ENCODE assay signal across 14 mouse cellular contexts in the genomic region with DNA sequence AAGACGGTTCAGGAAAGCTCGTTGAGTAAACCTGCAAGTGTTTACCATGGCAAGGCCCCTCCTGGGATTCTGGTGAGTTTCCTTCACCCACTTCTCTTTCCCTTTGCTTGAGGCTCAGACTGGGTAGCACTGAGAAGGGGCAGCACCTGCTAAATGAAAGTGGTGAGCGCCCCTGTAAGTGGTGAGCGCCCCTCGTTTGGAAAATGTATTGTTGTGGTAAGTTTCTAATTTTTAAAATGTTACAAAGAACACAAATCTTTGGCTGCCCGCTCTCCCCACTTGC. TPM values are rescaled to one million over a fixed set of nuclear protein-coding genes. Genes with fewer than 3 reads are reported as not detected.
DNase-seq lines count a peak whose midpoint lies in the region; ATAC-seq and TF ChIP-seq lines count a peak whose summit lies in the region.
"Had no signal": no experiment of that assay in that cellular context is flagged by ENCODE, and none has a peak within 500 bp of the region (broad histone marks: within the 10 kb centered on the region; RNA-seq: fewer than 3 reads in every experiment).

No protein-coding gene starts in this region.

- TF ChIP-seq POLR2A in liver, adult 2 months (IDR thresholded peaks at IDR 0.05; ENCODE audit: extremely low read depth, insufficient read depth, low read length), result peak; percentile 29; the same call in 1 of the 2 replicates
- no peak for TF ChIP-seq POLR2A in MEL (IDR thresholded peaks at IDR 0.05; ENCODE audit: control insufficient read depth in 1 of 2, insufficient read depth in 1 of 2, low read depth in 1 of 2, low read length in 2 of 2, poor library complexity in 1 of 2)

- peak; percentile 60 for ATAC-seq in inflammation-experienced regulatory T-cells, adult 6 months
- ATAC-seq in liver, postnatal 0 days, result peak; percentile 3
- ATAC-seq in frontal cortex, adult (ENCODE audit: low TSS enrichment), result no peak
- ATAC-seq: forebrain, embryonic 16.5 days had no signal

- peak overlapping the region; percentile 100 for H3K27ac ChIP-seq in liver, adult 2 months (replicated peaks; ENCODE audit: insufficient read depth, low read depth, low read length)
- H3K27ac ChIP-seq in MEL (ENCODE audit: control insufficient read depth, low read depth, low read length), result peak overlapping the region; percentile 15
- H3K27ac ChIP-seq in liver, postnatal 0 days (ENCODE audit: low read depth), result peak overlapping the region; percentile 96
- H3K27ac ChIP-seq: hindbrain, embryonic 15.5 days had no signal

- H3K9me3 ChIP-seq in MEL (replicated peaks; ENCODE audit: insufficient read depth, low read length), result no peaks in the 10 kb centered on the region
- H3K9me3 ChIP-seq in liver, postnatal 0 days (ENCODE audit: low read length), result no peaks in the 10 kb centered on the region
- H3K9me3 ChIP-seq: hindbrain, embryonic 15.5 days had no signal

- H3K79me2 ChIP-seq in liver, adult 2 months (ENCODE audit: control insufficient read depth, insufficient read depth, low read length), result peaks cover 36% of the 10 kb centered on the region
- peaks cover 44% of the 10 kb centered on the region for H3K79me2 ChIP-seq in MEL (ENCODE audit: control insufficient read depth, insufficient read depth, low read length, poor library complexity)

- no peaks in the 10 kb centered on the region for H3K27me3 ChIP-seq in liver, adult 2 months (ENCODE audit: control insufficient read depth, insufficient read depth, low read length)
- no peaks in the 10 kb centered on the region for H3K27me3 ChIP-seq in MEL (ENCODE audit: control insufficient read depth in 1 of 2, insufficient read depth in 2 of 2, low read length in 2 of 2)
- no peaks in the 10 kb centered on the region for H3K27me3 ChIP-seq in liver, postnatal 0 days (ENCODE audit: insufficient read depth, low read length)
- H3K27me3 ChIP-seq: hindbrain, embryonic 15.5 days had no signal

- H3K4me1 ChIP-seq in liver, adult 2 months (ENCODE audit: control insufficient read depth, insufficient read depth, low read length), result peaks cover 28% of the 10 kb centered on the region
- peaks cover 16 to 18% of the 10 kb centered on the region in 2 experiments for H3K4me1 ChIP-seq in MEL (ENCODE audit: control insufficient read depth in 1 of 2, insufficient read depth in 2 of 2, low read length in 2 of 2)
- peaks cover 25% of the 10 kb centered on the region for H3K4me1 ChIP-seq in liver, postnatal 0 days (ENCODE audit: insufficient read depth)

- H3K36me3 ChIP-seq in liver, adult 2 months (ENCODE audit: control insufficient read depth, insufficient read depth, low read length), result peaks cover 10% of the 10 kb centered on the region
- peaks cover 0 to 36% of the 10 kb centered on the region in 2 experiments; a peak in 2 of 4 replicates for H3K36me3 ChIP-seq in MEL (ENCODE audit: control insufficient read depth in 1 of 2, insufficient read depth in 2 of 2, low read length in 2 of 2)
- peaks cover 6% of the 10 kb centered on the region; the same call in 1 of the 2 replicates for H3K36me3 ChIP-seq in liver, postnatal 0 days (replicated peaks; ENCODE audit: insufficient read depth, low read length)
- H3K36me3 ChIP-seq: hindbrain, embryonic 15.5 days had no signal

- peak overlapping the region; percentile 72 for H3K4me3 ChIP-seq in liver, adult 2 months (ENCODE audit: insufficient read depth, low read depth, low read length)
- H3K4me3 ChIP-seq in MEL (ENCODE audit: control insufficient read depth in 1 of 2, insufficient read depth in 1 of 2, low read depth in 2 of 2, low read length in 2 of 2), result peak overlapping the region; percentile 41 to 45
- H3K4me3 ChIP-seq in liver, postnatal 0 days (ENCODE audit: low read depth, low read length), result peak overlapping the region; percentile 58
- H3K4me3 ChIP-seq: hindbrain, embryonic 15.5 days had no signal

- peak overlapping the region; percentile 98 for H3K9ac ChIP-seq in liver, adult 2 months (ENCODE audit: low read depth, low read length)
- H3K9ac ChIP-seq in MEL (ENCODE audit: control insufficient read depth, low read depth, low read length, poor library complexity, severe bottlenecking), result peak overlapping the region; percentile 31
- H3K9ac ChIP-seq in liver, postnatal 0 days (replicated peaks), result peak overlapping the region; percentile 72
- H3K9ac ChIP-seq: hindbrain, embryonic 15.5 days had no signal

- no peak for TF ChIP-seq CTCF in liver, adult 2 months (IDR thresholded peaks at IDR 0.05; ENCODE audit: low read depth, low read length)
- no peak for TF ChIP-seq CTCF in MEL (IDR thresholded peaks at IDR 0.05 in 2 of 3, conservative IDR thresholded peaks at IDR 0.05 in 1 of 3; ENCODE audit: control insufficient read depth in 1 of 3, insufficient read depth in 1 of 3, low read depth in 2 of 3, low read length in 3 of 3, poor library complexity in 1 of 3, severe bottlenecking in 1 of 3)
- TF ChIP-seq CTCF in liver, postnatal 0 days (IDR thresholded peaks at IDR 0.05; ENCODE audit: low read depth), result no peak

- peak overlapping the region; percentile 62 for H3K4me2 ChIP-seq in liver, postnatal 0 days (ENCODE audit: low read depth, low read length)
- H3K4me2 ChIP-seq: hindbrain, embryonic 15.5 days had no signal

- DNase-seq in liver, adult 2 months (ENCODE audit: extremely low read depth, low read depth, low spot score), result no peak
- DNase-seq in liver, result no peak
- no peak for DNase-seq in MEL (ENCODE audit: low read depth, low spot score)
- DNase-seq in liver, postnatal 0 days, result no peak
- no peak for DNase-seq in right cerebral cortex, adult 2 months (ENCODE audit: low spot score in 2 of 2)
- DNase-seq: cerebellum, adult 18-20 months; gastrocnemius, postnatal 14 days; layer of hippocampus, adult 9-11 months; lung, adult 2 months; right cerebral cortex, postnatal 25 days had no signal

- no peak for TF ChIP-seq EP300 in MEL (IDR thresholded peaks at IDR 0.05; ENCODE audit: low read depth in 1 of 2, low read length in 2 of 2)
- TF ChIP-seq EP300 in liver, postnatal 0 days (IDR thresholded peaks at IDR 0.05; ENCODE audit: low read depth), result no peak

- WGBS in liver, adult 2 months, result 30% methylated on average over 6 of the region's 6 CpGs
- WGBS in liver, postnatal 0 days (ENCODE audit: insufficient replicate concordance), result 44% methylated on average over 6 of the region's 6 CpGs

- no peak for TF ChIP-seq RAD21 in MEL (IDR thresholded peaks at IDR 0.05; ENCODE audit: low read depth, low read length)

TF ChIP-seq in MEL, 35 proteins besides CTCF, POLR2A, EP300 and RAD21:
- TF ChIP-seq TCF12 (IDR thresholded peaks at IDR 0.05; ENCODE audit: low read depth, low read length) (no peak), TBP (IDR thresholded peaks at IDR 0.05; ENCODE audit: low read depth, low read length) (no peak), HCFC1 (IDR thresholded peaks at IDR 0.05; ENCODE audit: low read depth, low read length) (no peak), MAX (IDR thresholded peaks at IDR 0.05; ENCODE audit: low read length) (no peak)
TF ChIP-seq in MEL: peak in this region for 0.

RNA-seq across cellular contexts. Expression of a gene that starts 22.4 kb away (rescaled TPM):
- total RNA-seq in liver, adult 2 months (2014; rRNA removed), result 314 and 342 TPM in 2 replicates
- 22.4 and 24.9 TPM in 2 replicates for polyA plus RNA-seq in liver, adult 2 months (2012; rRNA removed)
- total RNA-seq in MEL (2012; rRNA removed), result 22.4 and 24.4 TPM in 2 replicates
- polyA plus RNA-seq in MEL (2012; ENCODE audit: insufficient read depth in 1 of 2, insufficient read length in 2 of 2, low read depth in 1 of 2, low replicate concordance in 2 of 2, missing spikeins in 1 of 2), result 10 to 100 TPM in 1 of 2 experiments, not detected in 1; 32.1 TPM
- polyA plus RNA-seq in inflammation-experienced regulatory T-cells, adult 6 months (2017; shearing (Covaris generic)), result 10 to 100 TPM; 20.6 to 36.6 (median 30.0) TPM
- polyA plus RNA-seq in liver, postnatal 0 days (2015; fragmentation: Nextera tagmentation; extraction: Ambion mirVana), result 34.0 and 44.5 TPM in 2 replicates

Comparison
In these comparisons a context has a peak if more than half of its experiments do, and no peak if none do; other contexts are left out.
1. H3K27ac ChIP-seq: peak in every context shown above with its lines; median percentile 100 in liver, adult 2 months; 96 in liver, postnatal 0 days; 15 in MEL.
2. H3K9ac ChIP-seq: peak in every context shown above with its lines; median percentile 98 in liver, adult 2 months; 72 in liver, postnatal 0 days; 31 in MEL.